Mouse (Mus musculus): ENCODE measurements at regions not wholly inside any gene's neighbourhood (a gene's known extent, or its start where the extent isn't known, plus 50 kb on each side); places are given as distances from the start of the nearest gene placed in this dataset.

GRCm38 (mm10) chr13:100954106-100954505 is 120.9 kb upstream of the Slc30a5 start:
- no peak for DNase-seq (ENCODE audit: low read depth in 3 of 3, low spot score in 3 of 3)
- Histone ChIP-seq H3K4me2 (ENCODE audit: low read depth) (no peak overlapping the region), H3K4me1 (replicated peaks; ENCODE audit: control insufficient read depth in 2 of 2, insufficient read depth in 2 of 2, low read length in 1 of 2) (peaks cover 0 to 9% of the 10 kb centered on the region in 2 experiments; a peak in 2 of 4 replicates), H3K4me3 (ENCODE audit: insufficient read depth in 1 of 2, low read depth in 2 of 2, low read length in 2 of 2) (no peak overlapping the region), H3K36me3 (replicated peaks; ENCODE audit: control insufficient read depth, insufficient read depth, low read depth) (no peaks in the 10 kb centered on the region), H3K27ac (no peak overlapping the region), H3K27me3 (ENCODE audit: control insufficient read depth, insufficient read depth, low read length) (no peaks in the 10 kb centered on the region), H3K9me3 (ENCODE audit: control insufficient read depth, low read length) (no peaks in the 10 kb centered on the region), H3K9ac (replicated peaks) (no peak overlapping the region)
- TF ChIP-seq CTCF (IDR thresholded peaks at IDR 0.05; ENCODE audit: low read depth), result no peak
- no peak for TF ChIP-seq EP300 (IDR thresholded peaks at IDR 0.05; ENCODE audit: low read depth)
- ATAC-seq (ENCODE audit: insufficient read depth), result no peak
- WGBS (ENCODE audit: insufficient replicate concordance), result 38% methylated on average over 1 of the region's 1 CpGs

GRCm38 (mm10) chr13:100951185-100951508 is 117.9 kb upstream of the Slc30a5 start:
- ATAC-seq (ENCODE audit: insufficient read depth), result no peak
- Histone ChIP-seq H3K27me3 (ENCODE audit: control insufficient read depth, insufficient read depth, low read length) (no peaks in the 10 kb centered on the region), H3K9me3 (ENCODE audit: control insufficient read depth, low read length) (no peaks in the 10 kb centered on the region), H3K9ac (replicated peaks) (no peak overlapping the region), H3K4me3 (ENCODE audit: insufficient read depth in 1 of 2, low read depth in 2 of 2, low read length in 2 of 2) (no peak overlapping the region), H3K4me1 (replicated peaks; ENCODE audit: control insufficient read depth in 2 of 2, insufficient read depth in 2 of 2, low read length in 1 of 2) (peaks cover 0 to 9% of the 10 kb centered on the region in 2 experiments; a peak in 2 of 4 replicates), H3K36me3 (replicated peaks; ENCODE audit: control insufficient read depth, insufficient read depth, low read depth) (no peaks in the 10 kb centered on the region), H3K27ac (no peak overlapping the region), H3K4me2 (ENCODE audit: low read depth) (no peak overlapping the region)
- DNase-seq (ENCODE audit: low read depth in 3 of 3, low spot score in 3 of 3), result no peak
- no peak for TF ChIP-seq CTCF (IDR thresholded peaks at IDR 0.05; ENCODE audit: low read depth)
- TF ChIP-seq EP300 (IDR thresholded peaks at IDR 0.05; ENCODE audit: low read depth), result no peak
- 83% methylated on average over 1 of the region's 1 CpGs for WGBS (ENCODE audit: insufficient replicate concordance)

GRCm38 (mm10) chr13:100950348-100951184 is 117.3 kb upstream of the Slc30a5 start:
- H3K9ac ChIP-seq (replicated peaks), result no peak overlapping the region
- no peaks in the 10 kb centered on the region for H3K9me3 ChIP-seq (ENCODE audit: control insufficient read depth, low read length)
- H3K4me3 ChIP-seq (ENCODE audit: insufficient read depth in 1 of 2, low read depth in 2 of 2, low read length in 2 of 2), result no peak overlapping the region
- H3K27me3 ChIP-seq (ENCODE audit: control insufficient read depth, insufficient read depth, low read length), result no peaks in the 10 kb centered on the region
- TF ChIP-seq EP300 (IDR thresholded peaks at IDR 0.05; ENCODE audit: low read depth), result no peak
- no peak for TF ChIP-seq CTCF (IDR thresholded peaks at IDR 0.05; ENCODE audit: low read depth)
- H3K4me2 ChIP-seq (ENCODE audit: low read depth), result no peak overlapping the region
- 33% methylated on average over 7 of the region's 7 CpGs for WGBS (ENCODE audit: insufficient replicate concordance)
- no peak overlapping the region for H3K27ac ChIP-seq
- H3K36me3 ChIP-seq (replicated peaks; ENCODE audit: control insufficient read depth, insufficient read depth, low read depth), result no peaks in the 10 kb centered on the region
- ATAC-seq (ENCODE audit: insufficient read depth), result peak; percentile 13; the same call in 1 of the 2 replicates
- peaks cover 0 to 9% of the 10 kb centered on the region in 2 experiments; a peak in 2 of 4 replicates for H3K4me1 ChIP-seq (replicated peaks; ENCODE audit: control insufficient read depth in 2 of 2, insufficient read depth in 2 of 2, low read length in 1 of 2)
- DNase-seq (ENCODE audit: low read depth in 3 of 3, low spot score in 3 of 3), result peak in 1 of 3 experiments; percentile 3

GRCm38 (mm10) chr13:100943206-100943848 is 110.1 kb upstream of the Slc30a5 start:
- WGBS (ENCODE audit: insufficient replicate concordance), result 51% methylated on average over 5 of the region's 5 CpGs
- no peak for TF ChIP-seq CTCF (IDR thresholded peaks at IDR 0.05; ENCODE audit: low read depth)
- TF ChIP-seq EP300 (IDR thresholded peaks at IDR 0.05; ENCODE audit: low read depth), result no peak
- H3K4me1 ChIP-seq (replicated peaks; ENCODE audit: control insufficient read depth in 2 of 2, insufficient read depth in 2 of 2, low read length in 1 of 2), result no peaks in the 10 kb centered on the region
- H3K27me3 ChIP-seq (ENCODE audit: control insufficient read depth, insufficient read depth, low read length), result no peaks in the 10 kb centered on the region
- no peaks in the 10 kb centered on the region for H3K9me3 ChIP-seq (ENCODE audit: control insufficient read depth, low read length)
- H3K9ac ChIP-seq (replicated peaks), result no peak overlapping the region
- no peak for ATAC-seq (ENCODE audit: insufficient read depth)
- no peaks in the 10 kb centered on the region for H3K36me3 ChIP-seq (replicated peaks; ENCODE audit: control insufficient read depth, insufficient read depth, low read depth)
- no peak overlapping the region for H3K4me3 ChIP-seq (ENCODE audit: insufficient read depth in 1 of 2, low read depth in 2 of 2, low read length in 2 of 2)
- no peak overlapping the region for H3K4me2 ChIP-seq (ENCODE audit: low read depth)
- no peak overlapping the region for H3K27ac ChIP-seq
- DNase-seq (ENCODE audit: low read depth in 3 of 3, low spot score in 3 of 3), result no peak

- Histone ChIP-seq H3K27me3 (ENCODE audit: control insufficient read depth, insufficient read depth, low read length) (no peaks in the 10 kb centered on the region), H3K4me3 (ENCODE audit: insufficient read depth in 1 of 2, low read depth in 2 of 2, low read length in 2 of 2) (no peak overlapping the region), H3K9ac (replicated peaks) (no peak overlapping the region), H3K9me3 (ENCODE audit: control insufficient read depth, low read length) (no peaks in the 10 kb centered on the region), H3K36me3 (replicated peaks; ENCODE audit: control insufficient read depth, insufficient read depth, low read depth) (no peaks in the 10 kb centered on the region), H3K27ac (no peak overlapping the region), H3K4me2 (ENCODE audit: low read depth) (no peak overlapping the region), H3K4me1 (replicated peaks; ENCODE audit: control insufficient read depth in 2 of 2, insufficient read depth in 2 of 2, low read length in 1 of 2) (no peaks in the 10 kb centered on the region)
- no peak for DNase-seq (ENCODE audit: low read depth in 3 of 3, low spot score in 3 of 3)
- no peak for TF ChIP-seq CTCF (IDR thresholded peaks at IDR 0.05; ENCODE audit: low read depth)
- no peak for TF ChIP-seq EP300 (IDR thresholded peaks at IDR 0.05; ENCODE audit: low read depth)
- WGBS (ENCODE audit: insufficient replicate concordance), result 59% methylated on average over 13 of the region's 13 CpGs
- ATAC-seq (ENCODE audit: insufficient read depth), result no peak
Measured at GRCm38 (mm10) chr13:100940791-100941190, 107.6 kb upstream of the Slc30a5 start.

Measured in liver, embryonic 14.5 days (tissue).